Mouse (Mus musculus): ENCODE measurements around the gene Unc50.

DNA sequence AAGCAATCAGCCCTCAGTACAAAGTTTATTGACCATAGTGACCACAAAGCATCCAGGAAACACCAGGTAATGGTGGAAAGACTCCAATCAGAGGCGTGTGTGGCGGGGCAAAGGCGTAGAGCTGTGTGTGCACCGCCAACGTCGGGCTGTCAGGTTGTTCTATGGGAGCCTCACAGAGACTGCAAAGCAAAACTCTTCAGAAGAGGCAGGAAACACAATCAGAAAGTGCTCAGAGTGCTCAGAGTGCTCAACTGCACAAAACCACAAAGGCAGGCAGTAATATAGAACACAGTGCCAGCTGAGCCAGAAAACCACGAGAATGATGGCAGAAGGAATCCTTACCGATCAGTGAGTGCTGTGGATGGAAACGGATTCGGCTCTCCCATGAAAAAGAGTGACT lies 43.3 kb downstream of the Unc50 start:
- no peak for TF ChIP-seq CHD2 (IDR thresholded peaks at IDR 0.05; ENCODE audit: low read length)
- no peak for TF ChIP-seq CTCF (IDR thresholded peaks at IDR 0.05 in 2 of 3, conservative IDR thresholded peaks at IDR 0.05 in 1 of 3; ENCODE audit: control insufficient read depth in 1 of 3, insufficient read depth in 1 of 3, low read depth in 2 of 3, low read length in 3 of 3, poor library complexity in 1 of 3, severe bottlenecking in 1 of 3)
- no peak for TF ChIP-seq POLR2A (IDR thresholded peaks at IDR 0.05; ENCODE audit: control insufficient read depth in 1 of 2, insufficient read depth in 1 of 2, low read depth in 1 of 2, low read length in 2 of 2, poor library complexity in 1 of 2)
- TF ChIP-seq E2F4 (IDR thresholded peaks at IDR 0.05; ENCODE audit: borderline replicate concordance, low read depth, low read length): no peak

Measured in MEL (cell line).